Mouse (Mus musculus): ENCODE measurements around the gene Cdh18.

Cdh18 gene

GRCm38 (mm10) chr15:23452098-23452625, 903.3 kb downstream of the Cdh18 start:
- no peak for DNase-seq (ENCODE audit: low read depth, low spot score)

- DNase-seq (ENCODE audit: low read depth, low spot score): no peak
Measured at GRCm38 (mm10) chr15:23453331-23453730, 904.5 kb downstream of the Cdh18 start.

GRCm38 (mm10) chr15:23455344-23455743, 906.5 kb downstream of the Cdh18 start:
- DNase-seq (ENCODE audit: low read depth, low spot score): no peak

GRCm38 (mm10) chr15:23457401-23457800, 908.6 kb downstream of the Cdh18 start:
- no peak for DNase-seq (ENCODE audit: low read depth, low spot score)

- DNase-seq (ENCODE audit: low read depth, low spot score): no peak
Measured at GRCm38 (mm10) chr15:23470527-23471475, 922.0 kb downstream of the Cdh18 start.

- no peak for DNase-seq (ENCODE audit: low read depth, low spot score)
Measured at GRCm38 (mm10) chr15:23486306-23486705, 937.5 kb downstream of the Cdh18 start.

GRCm38 (mm10) chr15:23506480-23506879, 957.7 kb downstream of the Cdh18 start:
- DNase-seq (ENCODE audit: low read depth, low spot score): no peak

GRCm38 (mm10) chr15:23509694-23510093, 960.9 kb downstream of the Cdh18 start:
- DNase-seq (ENCODE audit: low read depth, low spot score): no peak

- DNase-seq (ENCODE audit: low read depth, low spot score): no peak
Measured at GRCm38 (mm10) chr15:23515786-23516185, 967.0 kb downstream of the Cdh18 start.

- no peak for DNase-seq (ENCODE audit: low read depth, low spot score)
Measured at GRCm38 (mm10) chr15:23518079-23518478, 969.3 kb downstream of the Cdh18 start.
